Mouse (Mus musculus): ENCODE data around the gene Lrrc59. TPM values are rescaled to one million over a fixed set of nuclear protein-coding genes. Genes with fewer than 3 reads are reported as not detected.
A peak's percentile ranks its signal among the peaks of the same experiment; 100 is the strongest.
"Not testable (repeated sequence)": the region's sequence is repeated elsewhere in the genome, so short reads cannot be mapped to it uniquely, and the experiment has no call there.

Gene Lrrc59
- polyA plus RNA-seq, 1 experiment from 2014 or later: 153 TPM

DNA sequence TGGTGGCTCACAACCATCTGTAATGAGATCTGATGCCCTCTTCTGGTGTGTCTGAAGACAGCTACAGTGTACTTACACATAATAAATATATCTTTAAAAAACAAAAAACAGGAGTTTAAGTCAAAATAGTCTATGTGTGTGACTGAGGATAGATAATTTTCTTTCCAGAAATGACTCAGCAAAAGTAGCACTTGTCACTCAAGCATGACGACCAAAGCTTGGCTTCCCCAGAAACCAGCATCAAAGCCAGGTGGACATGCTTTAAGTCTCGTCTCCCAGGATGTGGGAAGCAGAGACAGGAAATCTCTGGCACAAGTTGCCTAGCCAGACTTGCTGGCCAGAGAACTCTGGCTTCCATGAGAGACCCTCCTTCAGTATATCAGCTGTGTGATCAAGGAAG lies 7.4 kb upstream of the Lrrc59 start:
- Histone ChIP-seq H3K4me3 (ENCODE audit: low read length) (no peak overlapping the region), H3K9me3 (ENCODE audit: control insufficient read depth, low read length) (no peaks in the 10 kb centered on the region), H3K36me3 (ENCODE audit: control insufficient read depth, insufficient read depth, low read length) (no peaks in the 10 kb centered on the region), H3K9ac (ENCODE audit: low read depth, low read length) (no peak overlapping the region), H3K27me3 (replicated peaks; ENCODE audit: control insufficient read depth, insufficient read depth, low read length) (no peaks in the 10 kb centered on the region), H3K4me2 (ENCODE audit: low read length) (no peak overlapping the region), H3K4me1 (ENCODE audit: control insufficient read depth, insufficient read depth, low read depth, low read length) (no peaks in the 10 kb centered on the region), H3K27ac (ENCODE audit: low read depth, low read length) (no peak overlapping the region)
- WGBS: 83% methylated on average over 2 of the region's 2 CpGs
- ATAC-seq: no peak

GRCm38 (mm10) chr11:94629884-94630198 lies 274 bp downstream of the Lrrc59 start:
- H3K27me3 ChIP-seq (replicated peaks; ENCODE audit: control insufficient read depth, insufficient read depth, low read length): no peaks in the 10 kb centered on the region
- peak overlapping the region; percentile 61 for H3K27ac ChIP-seq (ENCODE audit: low read depth, low read length)
- WGBS: 0% methylated on average over 28 of the region's 28 CpGs
- ATAC-seq: peak; percentile 79
- peaks cover 17% of the 10 kb centered on the region for H3K36me3 ChIP-seq (ENCODE audit: control insufficient read depth, insufficient read depth, low read length)
- H3K4me3 ChIP-seq (ENCODE audit: low read length): peak overlapping the region; percentile 96
- no peaks in the 10 kb centered on the region for H3K9me3 ChIP-seq (ENCODE audit: control insufficient read depth, low read length)
- H3K4me2 ChIP-seq (ENCODE audit: low read length): peak overlapping the region; percentile 90
- peaks cover 6% of the 10 kb centered on the region for H3K4me1 ChIP-seq (ENCODE audit: control insufficient read depth, insufficient read depth, low read depth, low read length)
- peak overlapping the region; percentile 91 for H3K9ac ChIP-seq (ENCODE audit: low read depth, low read length)

DNA sequence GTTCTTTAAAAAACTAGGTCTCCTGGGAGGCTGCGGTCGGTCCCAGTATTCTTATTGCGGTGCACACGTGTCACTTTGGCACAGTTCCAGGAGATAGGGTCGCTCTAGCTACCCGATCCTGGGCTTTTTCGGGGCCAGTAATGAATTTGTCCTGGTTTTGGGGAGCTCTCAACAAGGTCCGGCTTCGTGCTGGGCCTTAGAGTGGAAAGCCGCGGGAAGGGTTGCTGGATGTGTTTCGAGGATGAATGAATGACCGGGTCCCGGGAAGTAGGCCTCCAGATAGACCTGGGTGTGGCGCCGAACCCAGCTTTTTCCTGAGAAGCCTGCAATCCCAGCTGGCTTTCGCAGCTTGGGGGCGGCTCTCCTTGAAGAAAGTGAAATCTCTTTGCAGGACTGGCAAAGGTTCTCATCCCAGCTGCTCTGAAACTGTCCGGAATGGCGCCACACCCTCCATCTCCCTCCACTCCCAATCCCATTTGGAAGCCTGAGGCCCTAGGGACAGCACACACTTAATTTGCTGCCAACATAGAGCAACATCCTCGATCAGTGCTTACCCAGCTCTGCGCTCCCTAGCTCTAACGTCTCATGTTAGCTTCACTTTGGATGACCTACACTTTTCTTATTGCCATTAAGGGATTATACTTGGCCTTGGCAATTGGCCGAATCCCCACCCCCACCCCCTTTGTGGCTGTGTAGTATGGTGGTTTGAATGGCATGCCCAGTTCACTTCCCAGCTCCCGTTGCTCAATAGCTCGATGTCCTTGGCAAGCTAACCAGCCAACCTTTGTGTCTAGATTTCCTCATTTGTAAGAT lies 838 bp downstream of the Lrrc59 start:
- Histone ChIP-seq H3K4me2 (ENCODE audit: low read length) (peak overlapping the region; percentile 90), H3K4me1 (ENCODE audit: control insufficient read depth, insufficient read depth, low read depth, low read length) (peaks cover 6% of the 10 kb centered on the region), H3K36me3 (ENCODE audit: control insufficient read depth, insufficient read depth, low read length) (peaks cover 22% of the 10 kb centered on the region), H3K27ac (ENCODE audit: low read depth, low read length) (peak overlapping the region; percentile 61), H3K27me3 (replicated peaks; ENCODE audit: control insufficient read depth, insufficient read depth, low read length) (no peaks in the 10 kb centered on the region), H3K9me3 (ENCODE audit: control insufficient read depth, low read length) (no peaks in the 10 kb centered on the region), H3K9ac (ENCODE audit: low read depth, low read length) (peak overlapping the region; percentile 91), H3K4me3 (ENCODE audit: low read length) (peak overlapping the region; percentile 96)
- 11% methylated on average over 26 of the region's 26 CpGs for WGBS
- ATAC-seq: 0 out of 2 replicates have a peak, but pooled peaks have one; percentile 53

DNA sequence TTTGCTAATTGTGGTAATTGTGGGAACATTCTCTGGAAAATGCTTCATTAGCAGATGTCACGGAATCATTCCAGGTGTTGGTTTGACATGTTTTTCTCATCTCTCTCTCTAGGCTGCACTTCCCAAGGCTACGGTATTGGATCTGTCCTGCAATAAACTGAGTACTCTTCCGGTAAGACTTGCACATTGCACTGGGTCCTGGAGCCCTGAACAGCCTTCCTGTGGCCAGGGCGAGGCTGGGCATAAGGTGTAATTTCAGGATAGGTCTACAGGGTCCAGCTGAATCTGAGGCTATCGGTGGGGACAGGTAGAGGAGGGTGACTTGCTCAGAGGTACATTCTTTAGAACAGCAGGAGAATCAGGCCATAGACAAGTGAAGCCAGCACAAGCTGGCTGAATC lies 2.4 kb downstream of the Lrrc59 start:
- 96% methylated on average over 5 of the region's 5 CpGs for WGBS
- peaks cover 37% of the 10 kb centered on the region for H3K36me3 ChIP-seq (ENCODE audit: control insufficient read depth, insufficient read depth, low read length)
- H3K27ac ChIP-seq (ENCODE audit: low read depth, low read length): no peak overlapping the region

DNA sequence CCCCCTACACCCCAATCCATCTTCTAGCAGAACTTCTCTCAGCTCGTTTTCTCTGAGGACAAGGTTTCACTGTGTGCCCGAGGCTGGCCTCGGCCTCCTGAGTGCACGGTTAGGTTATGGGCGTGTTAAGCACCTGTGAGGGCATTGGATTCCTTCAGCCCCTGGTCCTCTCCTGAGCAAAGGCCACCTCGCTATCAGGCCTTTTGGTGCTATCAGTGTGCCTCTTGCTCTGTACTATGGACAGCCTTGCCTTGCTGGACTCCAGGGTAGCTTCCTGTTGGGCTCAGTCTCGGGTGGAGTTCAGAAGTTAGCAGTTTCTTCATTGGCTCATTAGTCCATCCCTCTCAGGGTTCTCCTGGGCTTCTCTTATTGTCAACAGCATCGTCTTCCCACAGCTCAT lies 3.4 kb downstream of the Lrrc59 start:
- Histone ChIP-seq H3K27me3 (replicated peaks; ENCODE audit: control insufficient read depth, insufficient read depth, low read length) (no peaks in the 10 kb centered on the region), H3K4me2 (ENCODE audit: low read length) (no peak overlapping the region), H3K4me1 (ENCODE audit: control insufficient read depth, insufficient read depth, low read depth, low read length) (peaks cover 6% of the 10 kb centered on the region), H3K27ac (ENCODE audit: low read depth, low read length) (no peak overlapping the region), H3K9ac (ENCODE audit: low read depth, low read length) (no peak overlapping the region), H3K36me3 (ENCODE audit: control insufficient read depth, insufficient read depth, low read length) (peaks cover 45% of the 10 kb centered on the region), H3K9me3 (ENCODE audit: control insufficient read depth, low read length) (no peaks in the 10 kb centered on the region), H3K4me3 (ENCODE audit: low read length) (no peak overlapping the region)
- WGBS: 90% methylated on average over 8 of the region's 8 CpGs
- no peak for ATAC-seq

More for the DNA sequence above, 2.4 kb downstream of the Lrrc59 start:
- no peak for ATAC-seq
- peaks cover 6% of the 10 kb centered on the region for H3K4me1 ChIP-seq (ENCODE audit: control insufficient read depth, insufficient read depth, low read depth, low read length)
- H3K27me3 ChIP-seq (replicated peaks; ENCODE audit: control insufficient read depth, insufficient read depth, low read length): no peaks in the 10 kb centered on the region
- no peak overlapping the region for H3K4me2 ChIP-seq (ENCODE audit: low read length)
- H3K4me3 ChIP-seq (ENCODE audit: low read length): no peak overlapping the region
- no peak overlapping the region for H3K9ac ChIP-seq (ENCODE audit: low read depth, low read length)
- H3K9me3 ChIP-seq (ENCODE audit: control insufficient read depth, low read length): no peaks in the 10 kb centered on the region

DNA sequence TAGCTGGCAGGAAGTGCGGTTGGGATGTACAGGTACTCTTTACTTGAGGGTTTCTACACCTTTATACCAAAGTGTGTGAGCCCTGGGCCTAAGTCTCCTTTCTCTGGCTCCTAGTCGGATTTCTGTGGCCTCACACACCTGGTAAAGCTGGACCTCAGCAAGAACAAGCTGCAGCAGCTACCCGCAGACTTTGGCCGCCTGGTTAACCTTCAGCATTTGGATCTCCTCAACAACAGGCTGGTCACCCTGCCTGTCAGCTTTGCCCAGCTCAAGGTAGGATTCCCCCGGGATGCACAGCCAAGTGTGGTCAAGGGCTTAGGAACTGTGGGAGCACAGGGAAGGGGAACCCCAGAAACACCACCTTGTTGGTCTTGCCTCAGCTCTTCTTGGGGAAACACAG lies 4.9 kb downstream of the Lrrc59 start:
- ATAC-seq: no peak
- Histone ChIP-seq H3K27ac (ENCODE audit: low read depth, low read length) (no peak overlapping the region), H3K27me3 (replicated peaks; ENCODE audit: control insufficient read depth, insufficient read depth, low read length) (no peaks in the 10 kb centered on the region), H3K36me3 (ENCODE audit: control insufficient read depth, insufficient read depth, low read length) (peaks cover 58% of the 10 kb centered on the region), H3K4me3 (ENCODE audit: low read length) (no peak overlapping the region), H3K4me2 (ENCODE audit: low read length) (no peak overlapping the region), H3K9me3 (ENCODE audit: control insufficient read depth, low read length) (no peaks in the 10 kb centered on the region), H3K9ac (ENCODE audit: low read depth, low read length) (no peak overlapping the region), H3K4me1 (ENCODE audit: control insufficient read depth, insufficient read depth, low read depth, low read length) (peaks cover 6% of the 10 kb centered on the region)
- WGBS: 92% methylated on average over 5 of the region's 5 CpGs

DNA sequence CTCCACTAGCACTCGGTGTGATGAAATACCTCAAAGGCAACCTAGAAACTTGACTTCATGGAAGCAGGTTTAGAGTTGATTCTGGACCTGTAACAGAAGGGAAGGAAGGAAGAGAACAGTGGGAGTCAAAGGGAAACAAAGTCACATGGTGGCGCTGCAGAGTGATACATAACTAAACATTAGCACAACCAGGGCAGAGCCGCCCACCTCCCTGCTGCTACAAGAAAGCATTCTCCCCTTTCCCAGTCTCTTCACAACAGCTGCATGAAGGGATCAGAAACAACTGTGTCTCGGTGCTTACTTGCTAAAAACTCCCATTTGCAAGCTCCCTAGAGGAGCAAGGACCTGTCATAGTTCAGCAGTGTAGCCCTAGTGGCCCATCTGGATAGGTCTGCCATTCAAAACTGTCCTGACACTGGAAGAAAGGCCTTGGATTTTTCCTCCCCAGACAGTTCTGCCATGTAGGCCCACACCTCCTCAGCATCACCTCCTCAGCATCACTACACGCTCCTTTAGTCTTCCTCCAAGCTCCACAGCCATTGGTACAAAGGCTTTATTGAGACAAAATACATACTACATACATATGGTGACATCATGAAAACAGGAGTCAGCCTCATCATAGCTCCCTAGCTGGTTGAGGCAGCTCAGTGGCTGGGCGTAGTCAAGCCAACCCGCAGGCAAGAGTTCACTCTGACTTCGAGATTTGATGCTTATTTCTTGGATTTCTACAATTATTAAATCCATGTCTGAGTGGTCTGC lies 15.1 kb downstream of the Lrrc59 start:
- no peaks in the 10 kb centered on the region for H3K27me3 ChIP-seq (replicated peaks; ENCODE audit: control insufficient read depth, insufficient read depth, low read length)
- H3K9me3 ChIP-seq (ENCODE audit: control insufficient read depth, low read length): no peaks in the 10 kb centered on the region
- no peaks in the 10 kb centered on the region for H3K4me1 ChIP-seq (ENCODE audit: control insufficient read depth, insufficient read depth, low read depth, low read length)
- H3K9ac ChIP-seq (ENCODE audit: low read depth, low read length): no peak overlapping the region
- no peak for ATAC-seq
- peaks cover 37% of the 10 kb centered on the region for H3K36me3 ChIP-seq (ENCODE audit: control insufficient read depth, insufficient read depth, low read length)
- WGBS: 87% methylated on average over 8 of the region's 8 CpGs
- H3K4me3 ChIP-seq (ENCODE audit: low read length): no peak overlapping the region
- H3K27ac ChIP-seq (ENCODE audit: low read depth, low read length): no peak overlapping the region
- no peak overlapping the region for H3K4me2 ChIP-seq (ENCODE audit: low read length)

- H3K36me3 ChIP-seq (ENCODE audit: control insufficient read depth, insufficient read depth, low read length): peaks cover 27% of the 10 kb centered on the region
- H3K4me1 ChIP-seq (ENCODE audit: control insufficient read depth, insufficient read depth, low read depth, low read length): no peaks in the 10 kb centered on the region
- no peak overlapping the region for H3K4me2 ChIP-seq (ENCODE audit: low read length)
- ATAC-seq: no peak
- no peaks in the 10 kb centered on the region for H3K27me3 ChIP-seq (replicated peaks; ENCODE audit: control insufficient read depth, insufficient read depth, low read length)
- no peaks in the 10 kb centered on the region for H3K9me3 ChIP-seq (ENCODE audit: control insufficient read depth, low read length)
- no peak overlapping the region for H3K27ac ChIP-seq (ENCODE audit: low read depth, low read length)
- WGBS: 94% methylated on average over 4 of the region's 4 CpGs
- no peak overlapping the region for H3K4me3 ChIP-seq (ENCODE audit: low read length)
- H3K9ac ChIP-seq (ENCODE audit: low read depth, low read length): no peak overlapping the region
These were observed 16.9 kb downstream of the Lrrc59 start for GRCm38 (mm10) chr11:94646457-94646856.

DNA sequence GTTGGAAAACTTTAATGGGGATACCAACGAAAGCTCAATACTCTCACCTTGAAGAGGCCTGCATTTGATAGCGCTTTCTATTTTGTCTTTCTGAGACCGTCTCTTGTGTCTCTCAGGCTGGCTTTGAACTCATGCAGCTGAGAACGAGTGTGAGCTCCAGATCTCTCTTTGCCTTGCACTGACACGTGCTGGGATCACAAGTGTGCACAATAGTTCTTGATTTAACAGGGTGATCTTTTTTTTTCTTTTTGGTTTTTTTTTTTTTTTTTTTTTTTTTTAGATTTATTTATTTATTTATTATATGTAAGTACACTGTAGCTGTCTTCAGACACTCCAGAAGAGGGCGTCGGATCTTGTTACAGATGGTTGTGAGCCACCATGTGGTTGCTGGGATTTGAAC lies 21.7 kb downstream of the Lrrc59 start:
- not testable (repeated sequence) for H3K9ac ChIP-seq (ENCODE audit: low read depth, low read length); H3K4me3 ChIP-seq (ENCODE audit: low read length); H3K9me3 ChIP-seq (ENCODE audit: control insufficient read depth, low read length); H3K27me3 ChIP-seq (replicated peaks; ENCODE audit: control insufficient read depth, insufficient read depth, low read length); ATAC-seq; H3K4me2 ChIP-seq (ENCODE audit: low read length); H3K27ac ChIP-seq (ENCODE audit: low read depth, low read length); H3K36me3 ChIP-seq (ENCODE audit: control insufficient read depth, insufficient read depth, low read length)
- H3K4me1 ChIP-seq (ENCODE audit: control insufficient read depth, insufficient read depth, low read depth, low read length): peaks cover 11% of the 10 kb centered on the region
- 95% methylated on average over 5 of the region's 7 CpGs for WGBS
